Mouse (Mus musculus): Measurements from ENCODE around the gene Gm10591.
"Not testable (repeated sequence)": the region's sequence is repeated elsewhere in the genome, so short reads cannot be mapped to it uniquely, and the experiment has no call there.

Gene Gm10591

GRCm38 (mm10) chr4:42611895-42612294 is at the start of gene Gm10591:
Gene Gm10591, plus strand, starts transcription at chr4:42612195.
- not testable (repeated sequence) for DNase-seq (ENCODE audit: low read depth, low spot score)

GRCm38 (mm10) chr4:42629419-42629818 is 17.4 kb downstream of the Gm10591 start, which contains the start of gene Gm2564:
Gene Gm2564, plus strand, starts transcription at chr4:42629719.
- not testable (repeated sequence) for DNase-seq (ENCODE audit: low read depth, low spot score)

GRCm38 (mm10) chr4:42654951-42655350 is 43.0 kb downstream of the Gm10591 start, which contains the start of gene Ccl27b:
Gene Ccl27b, plus strand, starts transcription at chr4:42655251.
- not testable (repeated sequence) for DNase-seq (ENCODE audit: low read depth, low spot score)

GRCm38 (mm10) chr4:42661793-42662192 is 49.8 kb downstream of the Gm10591 start, which contains the start of gene Il11ra2:
Gene Il11ra2, minus strand, starts transcription at chr4:42661893.
- DNase-seq (ENCODE audit: low read depth, low spot score) = not testable (repeated sequence)
